Mouse (Mus musculus) layer of hippocampus, adult 8-10 months (tissue): ENCODE measurements around the gene Nup210l. TPM values are rescaled to one million over a fixed set of nuclear protein-coding genes. Genes with fewer than 3 reads are reported as not detected.

Source experiments
- DNase-seq, 2 experiments: peaks; one replicate each; pipeline ENCODE4 v3.0.0; 2022; ENCODE audit warnings: low spot score in 2 of 2
- microRNA-seq, 2 experiments: library from miRNA; unstranded; fragments of <30 nt; microRNA quantifications; one replicate each; pipeline ENCODE4 v1.2.0; 2022
- total RNA-seq, 4 experiments: library from RNA; stranded (reverse); gene quantifications; 2 replicates each; pipeline ENCODE4 v1.2.4; 2022

Gene Nup210l
- total RNA-seq, 4 experiments from 2014 or later, result 0.16 to 0.41 (median 0.32) TPM

DNA sequence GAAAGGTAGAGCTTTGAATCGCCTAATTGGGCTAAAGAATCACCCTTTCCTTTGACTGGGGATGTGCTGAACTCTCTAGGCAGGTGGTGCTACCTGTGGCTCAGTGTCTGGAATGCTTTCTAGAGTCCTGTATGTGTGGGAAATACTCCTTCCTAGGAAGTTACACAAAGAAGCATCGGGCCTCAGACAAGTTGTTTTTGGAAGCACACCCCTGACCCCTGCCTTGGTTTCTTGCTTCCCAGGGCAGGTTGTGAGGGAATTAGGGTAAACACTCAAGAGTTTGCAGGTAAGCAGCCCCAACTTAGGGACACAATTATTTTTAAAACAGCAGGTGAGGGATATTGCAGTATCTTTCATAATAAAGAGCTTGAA, 151.2 kb downstream of the Nup210l start:
- no peak for DNase-seq

DNA sequence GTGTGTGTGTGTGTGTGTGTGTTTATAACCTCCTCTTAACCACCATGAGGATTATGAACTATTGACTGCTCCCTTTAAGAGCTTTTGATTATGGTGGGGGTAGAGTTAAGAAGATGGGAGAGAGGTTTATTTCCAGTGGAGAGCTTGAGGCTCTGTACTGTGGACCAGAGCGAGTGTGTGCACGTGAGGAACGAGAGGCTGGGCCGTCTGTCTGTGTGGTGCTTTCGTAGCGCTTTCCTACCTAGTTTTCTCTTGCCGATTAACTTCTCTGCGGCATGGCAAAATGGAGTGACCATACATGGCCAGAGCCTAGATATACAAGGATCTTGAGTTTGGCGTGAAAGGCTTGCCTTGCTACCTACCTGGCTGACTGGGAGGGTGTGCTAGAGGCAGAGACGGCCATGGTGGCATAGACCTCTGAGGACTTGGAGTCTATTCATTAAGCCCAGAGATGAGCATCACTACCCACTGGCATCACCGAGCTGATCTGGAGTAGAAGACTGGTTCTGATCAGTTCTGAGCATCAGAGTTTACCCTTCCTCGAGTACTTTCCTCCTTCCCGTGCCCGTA, 151.9 kb downstream of the Nup210l start:
- no peak for DNase-seq

DNA sequence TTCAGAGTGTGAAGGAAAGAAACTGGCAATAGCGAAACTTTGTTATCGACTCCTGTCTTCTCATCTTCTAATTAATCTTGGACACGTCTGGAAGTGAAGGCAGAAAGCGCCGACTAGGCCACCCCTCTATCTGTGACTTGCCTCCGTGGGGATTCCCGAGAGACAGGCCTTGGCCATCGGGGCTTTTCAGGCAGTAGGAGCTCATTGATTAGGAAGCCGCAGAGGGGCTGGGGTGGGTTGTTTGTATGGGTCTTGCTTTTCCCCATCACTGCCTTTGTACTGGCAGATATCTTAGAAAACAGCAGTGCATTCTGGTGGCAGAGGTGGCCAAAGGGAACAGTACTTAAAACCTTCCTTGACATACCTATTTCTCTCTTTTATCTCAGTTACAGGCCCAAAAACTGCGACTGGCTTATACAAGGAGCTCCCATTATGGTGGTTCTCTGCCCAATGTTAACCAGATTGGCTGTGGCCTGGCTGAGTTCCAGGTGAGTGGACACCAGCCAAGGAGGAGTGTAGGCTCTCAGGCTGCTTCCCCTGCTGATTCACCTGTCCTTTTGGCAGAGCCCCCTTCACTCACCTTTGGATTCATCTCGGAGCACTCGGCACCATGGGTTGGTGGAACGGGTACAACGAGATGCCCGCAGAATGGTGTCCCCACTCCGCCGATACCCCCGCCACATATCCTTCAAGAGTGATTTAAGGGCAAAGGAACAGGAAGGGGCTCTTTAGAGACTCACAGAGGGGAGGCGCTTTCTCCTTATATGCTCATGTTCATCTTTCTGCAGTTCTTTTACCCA, 153.0 kb downstream of the Nup210l start:
- no peak for DNase-seq

DNA sequence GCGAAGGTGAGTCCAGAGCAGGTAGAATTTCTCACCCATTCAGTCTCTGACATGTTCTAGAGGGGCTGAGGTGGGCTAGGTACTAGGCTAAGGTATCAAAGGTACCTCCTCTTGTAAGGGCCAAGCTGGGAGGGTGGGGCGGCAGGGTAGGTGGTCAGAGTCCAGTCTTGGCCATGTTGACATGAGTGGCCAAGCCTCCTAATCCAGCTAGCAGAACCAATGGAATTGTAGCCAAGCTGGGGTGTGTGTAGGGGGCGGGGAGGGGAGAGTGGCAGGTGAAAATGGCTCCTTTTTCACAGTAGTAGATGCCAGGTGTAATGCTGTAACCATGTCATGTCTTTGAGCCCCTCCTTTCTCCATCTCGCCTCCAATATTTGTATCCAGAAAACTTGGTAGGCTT, 154.6 kb downstream of the Nup210l start:
- no peak for DNase-seq

Small RNA genes within 50 kb of the gene (microRNA-seq; reads per million reads assigned to microRNA genes)
- 13.4 to 14.7 reads per million in 2 experiments for gene Mir190b

Other genes starting within 250 kb of the Nup210l start
- 1 to 10 TPM; 6.6 to 9.4 (median 8.1) TPM for gene Il6ra, start 190.9 kb upstream of the Nup210l start, total RNA-seq
- gene Atp8b2, start 140.6 kb upstream of the Nup210l start, total RNA-seq, result 100 to 1,000 TPM in 1 of 4 experiments, 10 to 100 TPM in 3; 86.7 to 114 (median 92.3) TPM
- 100 to 1,000 TPM in 2 of 4 experiments, 10 to 100 TPM in 2; 76.9 to 121 (median 99.5) TPM for gene Hax1, start 105.4 kb upstream of the Nup210l start, total RNA-seq
- gene 4933434E20Rik, start 52.5 kb upstream of the Nup210l start, total RNA-seq, result 100 to 1,000 TPM in 1 of 4 experiments, 10 to 100 TPM in 3; 94.7 to 111 (median 99.1) TPM
- 100 to 1,000 TPM; 165 to 186 (median 173) TPM for gene Ubap2l, start 51.5 kb upstream of the Nup210l start, total RNA-seq
- 100 to 1,000 TPM; 143 to 186 (median 163) TPM for gene Tpm3, start 31.5 kb upstream of the Nup210l start, total RNA-seq
- 1,000 to 10,000 TPM in 3 of 4 experiments, 100 to 1,000 TPM in 1; 970 to 1,112 (median 1,031) TPM for gene Rps27, start 109.5 kb downstream of the Nup210l start, total RNA-seq
- gene Rab13, start 109.6 kb downstream of the Nup210l start, total RNA-seq, result 10 to 100 TPM in 1 of 4 experiments, 1 to 10 TPM in 3; 7.4 to 10.4 (median 7.7) TPM
- 10 to 100 TPM; 36.9 to 38.2 (median 37.4) TPM for gene Jtb, start 127.5 kb downstream of the Nup210l start, total RNA-seq
- under 1 TPM in 2 of 4 experiments, not detected in 2; 0.23 to 0.45 TPM for gene Creb3l4, start 139.4 kb downstream of the Nup210l start, total RNA-seq
- 10 to 100 TPM; 43.0 to 64.2 (median 50.4) TPM for gene Slc39a1, start 144.0 kb downstream of the Nup210l start, total RNA-seq
- 10 to 100 TPM; 39.7 to 43.8 (median 42.8) TPM for gene Crtc2, start 150.0 kb downstream of the Nup210l start, total RNA-seq
- gene Dennd4b, start 161.1 kb downstream of the Nup210l start, total RNA-seq, result 10 to 100 TPM; 32.8 to 38.7 (median 33.0) TPM
- gene Gatad2b, start 189.0 kb downstream of the Nup210l start, total RNA-seq, result 100 to 1,000 TPM; 100 to 109 (median 104) TPM